Mouse (Mus musculus): ENCODE data around the gene Olfr1. TPM values are rescaled to one million over a fixed set of nuclear protein-coding genes. Genes with fewer than 3 reads are reported as not detected.

Gene Olfr1
- not detected in 2 replicates for polyA plus RNA-seq (2015; fragmentation: Nextera tagmentation; extraction: Ambion mirVana)

DNA sequence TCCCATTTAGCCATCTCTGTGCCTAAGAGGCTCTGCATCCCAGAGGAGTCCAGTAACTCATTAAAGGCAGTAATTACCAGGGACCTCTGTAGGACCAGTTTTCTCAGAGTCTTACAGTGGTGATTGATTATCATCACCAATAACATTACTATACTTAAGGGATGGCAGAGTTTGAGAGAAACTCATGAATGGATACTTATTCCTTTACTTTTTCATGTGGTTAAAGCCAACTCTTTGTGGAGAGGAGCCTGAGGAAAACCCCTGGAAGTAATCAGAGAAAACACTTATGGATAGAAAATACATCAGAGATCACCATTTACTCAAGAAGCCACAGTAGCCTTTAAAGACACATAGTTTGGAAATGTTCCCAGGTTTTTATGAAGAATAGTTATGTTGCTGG, at the start of gene Olfr1:
Gene Olfr1 (minus strand): TSS at position 101 of the 400 bp plus-strand sequence.

DNA sequence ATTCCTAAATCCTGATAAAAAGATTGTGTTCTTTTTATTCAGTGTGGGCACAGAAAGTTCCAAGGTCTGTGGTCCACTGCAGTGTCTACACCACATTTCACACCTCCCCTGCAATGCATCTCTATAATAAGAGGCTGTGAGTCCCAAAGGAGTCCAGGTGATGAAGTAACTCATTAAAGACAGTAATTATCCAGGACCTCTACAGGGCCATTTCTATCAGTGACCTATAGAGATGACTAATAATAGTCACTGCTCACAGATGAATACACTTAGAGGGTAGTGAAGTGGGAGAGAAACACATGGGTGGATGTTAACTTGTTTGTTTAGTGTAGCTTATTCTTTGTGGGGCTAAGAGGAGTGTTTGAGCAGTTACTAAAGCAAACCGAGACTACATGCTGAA, 29.0 kb upstream of the Olfr1 start, which contains the start of gene Olfr378:
Gene Olfr378 (minus strand): TSS at position 101 of the 400 bp plus-strand sequence.

GRCm38 (mm10) chr11:73370946-73371345, 28.5 kb downstream of the Olfr1 start, which contains the start of gene Olfr376:
Gene Olfr376 (plus strand): TSS chr11:73371246.

DNA sequence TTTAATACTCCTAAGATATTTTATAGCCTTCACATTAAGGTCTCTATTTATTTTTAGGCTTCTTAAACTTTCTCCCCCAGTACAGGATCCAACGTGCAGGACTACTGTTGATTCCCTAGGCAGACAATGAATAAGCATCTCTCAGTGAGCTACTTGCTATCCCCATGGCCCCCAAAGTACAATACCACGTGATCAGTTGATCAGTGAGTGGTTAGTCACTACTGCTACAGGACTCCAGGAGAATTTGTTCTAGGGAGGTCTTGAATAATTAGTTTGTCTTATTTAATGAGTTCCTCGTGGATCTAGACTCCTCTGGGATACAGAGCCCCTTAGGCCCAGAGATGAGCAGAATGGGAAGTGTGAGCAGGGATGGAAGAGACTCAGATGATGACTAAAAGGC, 48.9 kb downstream of the Olfr1 start, which contains the start of gene Olfr20:
Gene Olfr20 (plus strand): TSS at position 301 of the 400 bp plus-strand sequence.

Other genes with a start within 250 kb of the Olfr1 start
- 7.3 and 8.1 TPM in 2 replicates for gene P2rx5, start 239.2 kb downstream of the Olfr1 start, polyA plus RNA-seq (2015; fragmentation: Nextera tagmentation; extraction: Ambion mirVana)
- 175 and 184 TPM in 2 replicates for gene Emc6, start 222.6 kb downstream of the Olfr1 start, polyA plus RNA-seq (2015; fragmentation: Nextera tagmentation; extraction: Ambion mirVana)
- 104 and 115 TPM in 2 replicates for gene Tax1bp3, start 222.5 kb downstream of the Olfr1 start, polyA plus RNA-seq (2015; fragmentation: Nextera tagmentation; extraction: Ambion mirVana)
- gene Ctns, start 200.6 kb downstream of the Olfr1 start, polyA plus RNA-seq (2015; fragmentation: Nextera tagmentation; extraction: Ambion mirVana) = 10.9 and 11.1 TPM in 2 replicates
- 1.8 and 2.6 TPM in 2 replicates for gene Shpk, start 200.2 kb downstream of the Olfr1 start, polyA plus RNA-seq (2015; fragmentation: Nextera tagmentation; extraction: Ambion mirVana)
- gene Trpv1, start 165.3 kb downstream of the Olfr1 start, polyA plus RNA-seq (2015; fragmentation: Nextera tagmentation; extraction: Ambion mirVana) = 0.12 and 0.26 TPM in 2 replicates
- gene Trpv3, start 132.2 kb downstream of the Olfr1 start, polyA plus RNA-seq (2015; fragmentation: Nextera tagmentation; extraction: Ambion mirVana) = 0.03 and 0.07 TPM in 2 replicates
- 4.4 and 6.5 TPM in 2 replicates for gene Aspa, start 70.0 kb downstream of the Olfr1 start, polyA plus RNA-seq (2015; fragmentation: Nextera tagmentation; extraction: Ambion mirVana)
- gene Gm49340, start 69.9 kb downstream of the Olfr1 start, polyA plus RNA-seq (2015; fragmentation: Nextera tagmentation; extraction: Ambion mirVana) = not detected in 2 replicates
- 0.10 TPM in 1 of 2 replicates, not detected in the other for gene Spata22, start 69.9 kb downstream of the Olfr1 start, polyA plus RNA-seq (2015; fragmentation: Nextera tagmentation; extraction: Ambion mirVana)
- gene Olfr20, start 48.8 kb downstream of the Olfr1 start, polyA plus RNA-seq (2015; fragmentation: Nextera tagmentation; extraction: Ambion mirVana) = not detected in 2 replicates
- gene Olfr376, start 28.4 kb downstream of the Olfr1 start, polyA plus RNA-seq (2015; fragmentation: Nextera tagmentation; extraction: Ambion mirVana) = not detected in 2 replicates
- not detected in 2 replicates for gene Olfr378, start 28.9 kb upstream of the Olfr1 start, polyA plus RNA-seq (2015; fragmentation: Nextera tagmentation; extraction: Ambion mirVana)
- gene Olfr380, start 57.9 kb upstream of the Olfr1 start, polyA plus RNA-seq (2015; fragmentation: Nextera tagmentation; extraction: Ambion mirVana) = not detected in 2 replicates
- gene Olfr381, start 92.0 kb upstream of the Olfr1 start, polyA plus RNA-seq (2015; fragmentation: Nextera tagmentation; extraction: Ambion mirVana) = not detected in 2 replicates
- not detected in 2 replicates for gene Olfr382, start 117.6 kb upstream of the Olfr1 start, polyA plus RNA-seq (2015; fragmentation: Nextera tagmentation; extraction: Ambion mirVana)
- not detected in 2 replicates for gene Olfr385, start 193.4 kb upstream of the Olfr1 start, polyA plus RNA-seq (2015; fragmentation: Nextera tagmentation; extraction: Ambion mirVana)
- not detected in 2 replicates for gene Olfr384, start 199.0 kb upstream of the Olfr1 start, polyA plus RNA-seq (2015; fragmentation: Nextera tagmentation; extraction: Ambion mirVana)